Mouse (Mus musculus) bone marrow macrophage, adult 2 months (primary cell): ENCODE data around the gene Rnd3.

Experiments used
- CTCF ChIP-seq: IDR thresholded peaks from 2 replicates; pipeline ENCODE4 v1.5.1; 2012; ENCODE audit warnings: low read depth, mild to moderate bottlenecking, low read length, moderate library complexity
- POLR2A ChIP-seq: IDR thresholded peaks from 2 replicates; pipeline ENCODE4 v1.6.1; 2012; ENCODE audit warnings: mild to moderate bottlenecking, low read depth, low read length, borderline replicate concordance

DNA sequence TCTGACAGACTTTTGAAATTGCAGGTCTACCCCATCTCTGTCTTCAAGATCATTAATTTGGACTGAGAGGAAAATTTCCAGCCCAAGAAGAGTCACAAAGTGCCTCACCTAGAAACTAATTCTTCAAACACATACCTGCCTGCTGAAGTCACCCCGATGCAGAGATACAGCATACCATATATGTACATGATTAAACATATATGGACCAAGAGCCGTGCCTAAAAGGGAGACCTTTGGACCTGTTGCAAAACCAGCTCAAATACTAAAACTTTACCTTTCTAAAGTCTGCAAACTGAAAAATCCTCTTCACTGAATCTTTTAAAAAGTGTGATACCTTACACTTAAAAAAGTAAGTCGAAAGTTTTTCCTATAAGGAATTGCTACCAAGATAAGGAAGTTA lies 7.6 kb downstream of the Rnd3 start:
- TF ChIP-seq CTCF = no peak
- no peak for TF ChIP-seq POLR2A
